Mouse (Mus musculus): ENCODE results near the gene Amigo2. TPM values are rescaled to one million over a fixed set of nuclear protein-coding genes. Genes with fewer than 3 reads are reported as not detected.

The Amigo2 gene
- total and polyA plus RNA-seq, 3 experiments = 0.16 TPM; not detected in 2

- H3K36me3 ChIP-seq (replicated peaks) = no peaks in the 10 kb centered on the region
- TF ChIP-seq GATA2 (IDR thresholded peaks at IDR 0.05; ENCODE audit: borderline replicate concordance, low read depth, low read length) = no peak
- no peak for TF ChIP-seq GATA1 (IDR thresholded peaks at IDR 0.05; ENCODE audit: borderline replicate concordance, low read length)
- TF ChIP-seq CTCF (IDR thresholded peaks at IDR 0.05; ENCODE audit: low read depth, low read length) = no peak
- TF ChIP-seq TAL1 (conservative IDR thresholded peaks at IDR 0.05; ENCODE audit: low read depth, low read length) = no peak
- TF ChIP-seq POLR2AphosphoS5 (IDR thresholded peaks at IDR 0.05; ENCODE audit: insufficient replicate concordance, low read depth, low read length) = no peak
- H3K9me3 ChIP-seq (replicated peaks) = peaks cover 62% of the 10 kb centered on the region
- H3K27me3 ChIP-seq (ENCODE audit: insufficient read depth, low read length) = no peaks in the 10 kb centered on the region
- no peaks in the 10 kb centered on the region for H3K4me1 ChIP-seq (ENCODE audit: insufficient read depth, low read depth, low read length)
- ATAC-seq (ENCODE audit: extremely low read depth, insufficient number of reproducible peaks, low FRiP score, poor library complexity, severe bottlenecking) (no peak), DNase-seq (ENCODE audit: low spot score) (no peak)
- H3K4me3 ChIP-seq (ENCODE audit: low read depth, low read length) = no peak overlapping the region
Measured at GRCm38 (mm10) chr15:97259300-97259699, 12.2 kb upstream of the Amigo2 start.

GRCm38 (mm10) chr15:97258483-97259230 is 11.6 kb upstream of the Amigo2 start:
- ATAC-seq (ENCODE audit: extremely low read depth, insufficient number of reproducible peaks, low FRiP score, poor library complexity, severe bottlenecking) (no peak), DNase-seq (ENCODE audit: low spot score) (no peak)
- H3K4me1 ChIP-seq (ENCODE audit: insufficient read depth, low read depth, low read length) = no peaks in the 10 kb centered on the region
- no peaks in the 10 kb centered on the region for H3K27me3 ChIP-seq (ENCODE audit: insufficient read depth, low read length)
- no peak overlapping the region for H3K4me3 ChIP-seq (ENCODE audit: low read depth, low read length)
- H3K36me3 ChIP-seq (replicated peaks) = no peaks in the 10 kb centered on the region
- H3K9me3 ChIP-seq (replicated peaks) = peaks cover 58% of the 10 kb centered on the region
- TF ChIP-seq GATA1 (IDR thresholded peaks at IDR 0.05; ENCODE audit: borderline replicate concordance, low read length) (no peak), GATA2 (IDR thresholded peaks at IDR 0.05; ENCODE audit: borderline replicate concordance, low read depth, low read length) (no peak), CTCF (IDR thresholded peaks at IDR 0.05; ENCODE audit: low read depth, low read length) (no peak), TAL1 (conservative IDR thresholded peaks at IDR 0.05; ENCODE audit: low read depth, low read length) (no peak), POLR2AphosphoS5 (IDR thresholded peaks at IDR 0.05; ENCODE audit: insufficient replicate concordance, low read depth, low read length) (no peak)

DNA sequence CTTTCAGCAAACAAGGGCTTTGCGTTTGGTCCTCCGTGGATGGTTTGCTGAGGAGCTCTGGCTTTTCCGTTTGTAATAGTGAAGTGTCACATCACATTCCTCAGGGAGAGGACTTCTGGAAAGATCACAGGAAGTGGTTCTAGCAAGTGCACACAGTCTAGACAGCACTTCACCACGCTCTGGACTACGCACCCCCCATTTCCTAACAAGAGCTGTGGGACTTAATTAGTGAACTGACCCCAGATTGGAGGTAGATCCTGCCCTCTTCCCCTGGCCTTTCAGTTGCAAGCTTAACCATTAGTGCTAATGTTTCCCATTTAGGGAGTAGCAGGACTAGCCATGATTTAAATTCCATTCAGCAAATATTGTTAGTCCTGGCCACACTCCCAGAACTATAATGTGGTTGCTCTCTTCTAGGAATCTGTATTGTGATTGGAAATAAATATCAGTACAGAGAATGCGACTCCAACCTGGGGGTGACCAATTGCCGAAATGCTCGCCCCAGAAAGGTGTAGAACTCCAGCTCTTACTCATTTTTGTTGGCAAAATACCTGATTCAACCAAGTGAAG is 10.2 kb upstream of the Amigo2 start:
- DNase-seq (ENCODE audit: low spot score) (no peak), ATAC-seq (ENCODE audit: extremely low read depth, insufficient number of reproducible peaks, low FRiP score, poor library complexity, severe bottlenecking) (no peak)
- Histone ChIP-seq H3K27me3 (ENCODE audit: insufficient read depth, low read length) (no peaks in the 10 kb centered on the region), H3K4me3 (ENCODE audit: low read depth, low read length) (no peak overlapping the region), H3K36me3 (replicated peaks) (no peaks in the 10 kb centered on the region), H3K4me1 (ENCODE audit: insufficient read depth, low read depth, low read length) (no peaks in the 10 kb centered on the region), H3K9me3 (replicated peaks) (peaks cover 62% of the 10 kb centered on the region)
- TF ChIP-seq POLR2AphosphoS5 (IDR thresholded peaks at IDR 0.05; ENCODE audit: insufficient replicate concordance, low read depth, low read length) (no peak), TAL1 (conservative IDR thresholded peaks at IDR 0.05; ENCODE audit: low read depth, low read length) (no peak), GATA2 (IDR thresholded peaks at IDR 0.05; ENCODE audit: borderline replicate concordance, low read depth, low read length) (no peak), GATA1 (IDR thresholded peaks at IDR 0.05; ENCODE audit: borderline replicate concordance, low read length) (no peak), CTCF (IDR thresholded peaks at IDR 0.05; ENCODE audit: low read depth, low read length) (no peak)

GRCm38 (mm10) chr15:97256411-97256810 is 9.3 kb upstream of the Amigo2 start:
- H3K4me1 ChIP-seq (ENCODE audit: insufficient read depth, low read depth, low read length) = no peaks in the 10 kb centered on the region
- ATAC-seq (ENCODE audit: extremely low read depth, insufficient number of reproducible peaks, low FRiP score, poor library complexity, severe bottlenecking) (no peak), DNase-seq (ENCODE audit: low spot score) (no peak)
- no peaks in the 10 kb centered on the region for H3K27me3 ChIP-seq (ENCODE audit: insufficient read depth, low read length)
- TF ChIP-seq TAL1 (conservative IDR thresholded peaks at IDR 0.05; ENCODE audit: low read depth, low read length) (no peak), CTCF (IDR thresholded peaks at IDR 0.05; ENCODE audit: low read depth, low read length) (no peak), GATA1 (IDR thresholded peaks at IDR 0.05; ENCODE audit: borderline replicate concordance, low read length) (no peak), POLR2AphosphoS5 (IDR thresholded peaks at IDR 0.05; ENCODE audit: insufficient replicate concordance, low read depth, low read length) (no peak), GATA2 (IDR thresholded peaks at IDR 0.05; ENCODE audit: borderline replicate concordance, low read depth, low read length) (no peak)
- no peaks in the 10 kb centered on the region for H3K36me3 ChIP-seq (replicated peaks)
- H3K9me3 ChIP-seq (replicated peaks) = peaks cover 63% of the 10 kb centered on the region
- H3K4me3 ChIP-seq (ENCODE audit: low read depth, low read length) = no peak overlapping the region

DNA sequence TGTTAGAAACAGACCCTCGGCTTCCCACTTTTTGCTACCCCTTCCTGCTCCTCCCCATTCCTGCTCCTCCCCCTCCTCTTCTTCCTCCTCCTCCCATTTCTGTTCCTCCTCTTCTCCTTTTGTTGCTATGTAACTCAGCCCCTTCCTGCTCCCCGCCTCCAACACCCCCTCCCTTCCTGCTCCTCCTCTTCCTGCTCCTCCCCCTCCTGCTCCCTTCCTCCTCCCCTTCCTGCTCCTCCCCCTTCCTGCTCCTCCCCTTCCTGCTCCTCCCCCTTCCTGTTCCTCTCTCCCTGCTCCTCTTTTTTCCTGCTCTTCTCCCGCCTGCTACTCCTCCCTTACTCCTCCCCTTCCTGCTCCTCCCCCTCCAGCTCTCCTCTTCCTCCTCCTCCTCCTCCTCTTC is 8.7 kb upstream of the Amigo2 start:
- Histone ChIP-seq H3K36me3 (replicated peaks) (no peaks in the 10 kb centered on the region), H3K4me3 (ENCODE audit: low read depth, low read length) (no peak overlapping the region), H3K9me3 (replicated peaks) (peaks cover 60% of the 10 kb centered on the region), H3K4me1 (ENCODE audit: insufficient read depth, low read depth, low read length) (no peaks in the 10 kb centered on the region), H3K27me3 (ENCODE audit: insufficient read depth, low read length) (no peaks in the 10 kb centered on the region)
- DNase-seq (ENCODE audit: low spot score) (no peak), ATAC-seq (ENCODE audit: extremely low read depth, insufficient number of reproducible peaks, low FRiP score, poor library complexity, severe bottlenecking) (no peak)
- TF ChIP-seq GATA1 (IDR thresholded peaks at IDR 0.05; ENCODE audit: borderline replicate concordance, low read length) (no peak), TAL1 (conservative IDR thresholded peaks at IDR 0.05; ENCODE audit: low read depth, low read length) (no peak), CTCF (IDR thresholded peaks at IDR 0.05; ENCODE audit: low read depth, low read length) (no peak), GATA2 (IDR thresholded peaks at IDR 0.05; ENCODE audit: borderline replicate concordance, low read depth, low read length) (no peak), POLR2AphosphoS5 (IDR thresholded peaks at IDR 0.05; ENCODE audit: insufficient replicate concordance, low read depth, low read length) (no peak)

DNA sequence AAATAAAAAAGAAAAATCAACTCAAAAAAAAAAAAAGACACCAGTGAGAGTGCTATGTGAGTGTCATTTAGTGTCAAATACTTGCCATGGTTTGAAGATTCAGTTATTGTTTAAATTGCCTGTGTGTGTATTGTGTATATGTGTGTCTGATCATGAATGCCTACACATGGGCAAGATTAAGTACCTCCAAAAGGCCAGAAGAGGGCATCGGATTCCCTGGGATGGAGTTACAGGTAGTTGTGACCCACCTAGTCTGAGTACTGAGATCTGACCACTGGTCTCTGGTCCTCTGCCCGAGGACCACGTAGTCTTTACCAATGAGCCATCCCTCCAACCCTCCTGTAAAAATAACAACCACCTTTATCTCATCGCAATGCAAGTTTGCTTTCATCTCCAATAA is 7.3 kb upstream of the Amigo2 start:
- ATAC-seq (ENCODE audit: extremely low read depth, insufficient number of reproducible peaks, low FRiP score, poor library complexity, severe bottlenecking) = no peak
- H3K4me1 ChIP-seq (ENCODE audit: insufficient read depth, low read depth, low read length) = no peaks in the 10 kb centered on the region
- no peak overlapping the region for H3K4me3 ChIP-seq (ENCODE audit: low read depth, low read length)
- no peaks in the 10 kb centered on the region for H3K27me3 ChIP-seq (ENCODE audit: insufficient read depth, low read length)
- no peak for DNase-seq (ENCODE audit: low spot score)
- H3K9me3 ChIP-seq (replicated peaks) = peaks cover 65% of the 10 kb centered on the region
- no peaks in the 10 kb centered on the region for H3K36me3 ChIP-seq (replicated peaks)
- TF ChIP-seq GATA2 (IDR thresholded peaks at IDR 0.05; ENCODE audit: borderline replicate concordance, low read depth, low read length) (no peak), CTCF (IDR thresholded peaks at IDR 0.05; ENCODE audit: low read depth, low read length) (no peak), TAL1 (conservative IDR thresholded peaks at IDR 0.05; ENCODE audit: low read depth, low read length) (no peak), POLR2AphosphoS5 (IDR thresholded peaks at IDR 0.05; ENCODE audit: insufficient replicate concordance, low read depth, low read length) (no peak), GATA1 (IDR thresholded peaks at IDR 0.05; ENCODE audit: borderline replicate concordance, low read length) (no peak)
